Mouse (Mus musculus) myocyte (in vitro differentiated cells): Measurements from ENCODE around the gene Polr1d. TPM values are rescaled to one million over a fixed set of nuclear protein-coding genes. Genes with fewer than 3 reads are reported as not detected.

Experiments used
- H3K27me3 ChIP-seq: one replicate; pipeline ENCODE4 v1.6.1; 2011; ENCODE audit not compliant: control insufficient read depth, insufficient read depth, insufficient read length
- H3K36me3 ChIP-seq: one replicate; pipeline ENCODE4 v1.6.1; 2011; ENCODE audit not compliant: control insufficient read depth, insufficient read depth
- H3K4me2 ChIP-seq: one replicate; pipeline ENCODE4 v1.6.1; 2011; ENCODE audit warnings: low read depth, control low read depth
- H3K4me3 ChIP-seq: one replicate; pipeline ENCODE4 v1.5.1; 2011; ENCODE audit warnings: mild to moderate bottlenecking, control low read depth, moderate library complexity
- H3K79me2 ChIP-seq: one replicate; pipeline ENCODE4 v1.6.1; 2011; ENCODE audit not compliant: control insufficient read depth, insufficient read depth
- H3ac ChIP-seq: one replicate; pipeline ENCODE4 v1.6.1; 2011; ENCODE audit not compliant: control insufficient read depth, insufficient read length
- CEBPB ChIP-seq: IDR thresholded peaks from 2 replicates; pipeline ENCODE4 v1.6.1; 2011; ENCODE audit warnings: mild to moderate bottlenecking, moderate library complexity; ENCODE audit not compliant: poor library complexity, insufficient read depth, severe bottlenecking
- E2F4 ChIP-seq: IDR thresholded peaks from one replicate; pipeline ENCODE4 v1.6.1; 2011; ENCODE audit warnings: mild to moderate bottlenecking, control low read depth, moderate library complexity; ENCODE audit not compliant: insufficient read depth
- MAX ChIP-seq: IDR thresholded peaks from one replicate; pipeline ENCODE4 v1.6.1; 2011; ENCODE audit warnings: low read depth, mild to moderate bottlenecking, control low read depth
- MYOD1 ChIP-seq, 3 experiments: IDR thresholded peaks; one replicate each; pipeline ENCODE4 v1.6.1; 2011; ENCODE audit warnings: control low read depth in 2 of 3, low read depth in 2 of 3, mild to moderate bottlenecking in 2 of 3, moderate library complexity in 1 of 3; ENCODE audit not compliant: insufficient read length in 2 of 3, control insufficient read depth in 1 of 3
- MYOG ChIP-seq, 3 experiments: IDR thresholded peaks; one replicate each; pipeline ENCODE4 v1.6.1; 2011; ENCODE audit warnings: control low read depth in 2 of 3, low read depth in 2 of 3, mild to moderate bottlenecking in 2 of 3; ENCODE audit not compliant: insufficient read length in 2 of 3, control insufficient read depth in 1 of 3, insufficient read depth in 1 of 3
- POLR2A ChIP-seq: IDR thresholded peaks from one replicate; pipeline ENCODE4 v1.6.1; 2011; ENCODE audit warnings: low read depth, mild to moderate bottlenecking, control low read depth, moderate library complexity; ENCODE audit not compliant: insufficient read length
- POLR2AphosphoS2 ChIP-seq: IDR thresholded peaks from one replicate; pipeline ENCODE4 v1.6.1; 2011; ENCODE audit warnings: low read depth, control low read depth; ENCODE audit not compliant: insufficient read length
- REST ChIP-seq: IDR thresholded peaks from one replicate; pipeline ENCODE4 v1.6.1; 2011; ENCODE audit warnings: mild to moderate bottlenecking, control low read depth, moderate library complexity; ENCODE audit not compliant: insufficient read depth, insufficient read length
- SRF ChIP-seq: IDR thresholded peaks from one replicate; pipeline ENCODE4 v1.6.1; 2011; ENCODE audit warnings: low read depth; ENCODE audit not compliant: control insufficient read depth, insufficient read length
- TCF12 ChIP-seq: IDR thresholded peaks from one replicate; pipeline ENCODE4 v1.6.1; 2011; ENCODE audit warnings: mild to moderate bottlenecking, control low read depth; ENCODE audit not compliant: poor library complexity, insufficient read depth, severe bottlenecking
- TCF3 ChIP-seq: IDR thresholded peaks from one replicate; pipeline ENCODE4 v1.6.1; 2011; ENCODE audit warnings: low read depth, control low read depth; ENCODE audit not compliant: insufficient read length
- USF1 ChIP-seq: IDR thresholded peaks from one replicate; pipeline ENCODE4 v1.6.1; 2011; ENCODE audit warnings: low read depth, mild to moderate bottlenecking, control low read depth, moderate library complexity
- polyA plus RNA-seq: library from polyadenylated mRNA; unstranded; fragments of >200 nt; fragmentation: generic; extraction: Trizol; gene quantifications from one replicate; pipeline ENCODE4 v1.2.1, GENCODE M21; 2012; ENCODE audit warnings: missing spikeins

Gene Polr1d
- polyA plus RNA-seq, 1 experiment: 92.4 TPM

DNA sequence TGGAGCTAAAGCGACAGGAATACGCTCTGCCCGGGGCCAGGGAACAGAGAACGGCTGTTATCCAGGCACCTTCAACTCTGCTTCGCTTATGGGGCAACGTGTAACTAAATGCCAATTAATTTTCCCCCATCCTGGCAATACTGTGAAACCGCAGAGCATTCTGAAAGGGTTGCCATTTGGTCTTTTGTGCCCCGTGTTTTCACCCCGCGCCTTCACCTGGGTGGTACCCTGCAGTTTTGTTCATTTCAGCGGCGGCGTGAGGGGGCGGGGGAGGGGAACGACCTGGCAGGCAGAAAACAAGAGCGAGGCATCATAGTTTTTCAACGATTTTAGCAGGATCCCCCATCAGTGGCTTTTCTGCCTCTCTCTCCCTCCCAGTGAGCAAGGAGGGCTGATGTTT, 56.8 kb downstream of the Polr1d start:
- H3K36me3 ChIP-seq: no peaks in the 10 kb centered on the region
- no peak overlapping the region for H3K4me3 ChIP-seq
- TF ChIP-seq MYOG (IDR thresholded peaks at IDR 0.05; ENCODE audit: control insufficient read depth in 1 of 3, insufficient read depth in 1 of 3, insufficient read length in 2 of 3, low read depth in 2 of 3): no peak
- no peak for TF ChIP-seq E2F4
- no peak for TF ChIP-seq POLR2A
- TF ChIP-seq POLR2AphosphoS2: no peak
- TF ChIP-seq CEBPB: no peak
- TF ChIP-seq MAX: no peak
- TF ChIP-seq MYOD1 (IDR thresholded peaks at IDR 0.05; ENCODE audit: control insufficient read depth in 1 of 3, insufficient read length in 2 of 3, low read depth in 2 of 3): no peak
- no peak for TF ChIP-seq USF1
- no peak for TF ChIP-seq TCF12
- TF ChIP-seq TCF3: no peak
- no peak for TF ChIP-seq REST
- no peak for TF ChIP-seq SRF
- H3K4me2 ChIP-seq: no peak overlapping the region
- H3K79me2 ChIP-seq: no peaks in the 10 kb centered on the region
- no peaks in the 10 kb centered on the region for H3K27me3 ChIP-seq
- H3ac ChIP-seq: no peak overlapping the region

- TF ChIP-seq USF1 (no peak), MYOD1 (IDR thresholded peaks at IDR 0.05; ENCODE audit: control insufficient read depth in 1 of 3, insufficient read length in 2 of 3, low read depth in 2 of 3) (no peak), MYOG (IDR thresholded peaks at IDR 0.05; ENCODE audit: control insufficient read depth in 1 of 3, insufficient read depth in 1 of 3, insufficient read length in 2 of 3, low read depth in 2 of 3) (no peak), TCF3 (no peak), POLR2A (no peak), TCF12 (no peak), SRF (no peak), E2F4 (no peak), POLR2AphosphoS2 (no peak), MAX (no peak), REST (no peak), CEBPB (no peak)
Measured at GRCm38 (mm10) chr5:147134341-147135088, 57.7 kb downstream of the Polr1d start.

DNA sequence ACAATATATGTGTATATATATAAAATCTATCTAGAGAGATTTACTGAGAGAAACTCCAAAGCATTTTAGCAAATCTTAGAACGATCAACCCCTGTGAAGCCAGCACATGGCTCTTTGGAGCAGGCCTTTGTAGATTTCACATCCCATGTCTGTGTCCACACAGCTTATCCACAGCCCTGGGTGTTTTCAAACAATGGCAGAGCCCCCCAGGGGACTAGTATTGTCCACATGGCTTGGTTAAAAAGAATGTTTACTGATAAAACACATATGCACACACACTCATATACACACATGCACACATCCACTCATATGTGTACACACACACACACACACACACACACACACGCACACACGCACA, 58.2 kb downstream of the Polr1d start:
- Histone ChIP-seq H3K4me3 (no peak overlapping the region), H3K4me2 (no peak overlapping the region), H3K79me2 (no peaks in the 10 kb centered on the region), H3ac (no peak overlapping the region), H3K27me3 (no peaks in the 10 kb centered on the region), H3K36me3 (no peaks in the 10 kb centered on the region)
- TF ChIP-seq POLR2AphosphoS2 (no peak), TCF3 (no peak), REST (no peak), E2F4 (no peak), POLR2A (no peak), USF1 (no peak), MAX (no peak), MYOD1 (IDR thresholded peaks at IDR 0.05; ENCODE audit: control insufficient read depth in 1 of 3, insufficient read length in 2 of 3, low read depth in 2 of 3) (no peak), MYOG (IDR thresholded peaks at IDR 0.05; ENCODE audit: control insufficient read depth in 1 of 3, insufficient read depth in 1 of 3, insufficient read length in 2 of 3, low read depth in 2 of 3) (no peak), SRF (no peak), TCF12 (no peak), CEBPB (no peak)

More at GRCm38 (mm10) chr5:147134341-147135088, 57.7 kb downstream of the Polr1d start:
- Histone ChIP-seq H3K4me3 (no peak overlapping the region), H3K36me3 (no peaks in the 10 kb centered on the region), H3K79me2 (no peaks in the 10 kb centered on the region), H3ac (no peak overlapping the region), H3K27me3 (no peaks in the 10 kb centered on the region), H3K4me2 (no peak overlapping the region)

GRCm38 (mm10) chr5:147135994-147136393, 59.1 kb downstream of the Polr1d start:
- no peaks in the 10 kb centered on the region for H3K36me3 ChIP-seq
- no peak overlapping the region for H3K4me3 ChIP-seq
- no peak overlapping the region for H3ac ChIP-seq
- H3K27me3 ChIP-seq: no peaks in the 10 kb centered on the region
- no peak for TF ChIP-seq MYOG (IDR thresholded peaks at IDR 0.05; ENCODE audit: control insufficient read depth in 1 of 3, insufficient read depth in 1 of 3, insufficient read length in 2 of 3, low read depth in 2 of 3)
- no peaks in the 10 kb centered on the region for H3K79me2 ChIP-seq
- H3K4me2 ChIP-seq: no peak overlapping the region

- no peaks in the 10 kb centered on the region for H3K36me3 ChIP-seq
- no peak overlapping the region for H3K4me3 ChIP-seq
- no peaks in the 10 kb centered on the region for H3K79me2 ChIP-seq
- no peak overlapping the region for H3K4me2 ChIP-seq
- no peak overlapping the region for H3ac ChIP-seq
- TF ChIP-seq TCF12: no peak
- no peak for TF ChIP-seq TCF3
- TF ChIP-seq SRF: no peak
- no peak for TF ChIP-seq CEBPB
- no peak for TF ChIP-seq E2F4
- no peak for TF ChIP-seq MYOD1 (IDR thresholded peaks at IDR 0.05; ENCODE audit: control insufficient read depth in 1 of 3, insufficient read length in 2 of 3, low read depth in 2 of 3)
- TF ChIP-seq POLR2A: no peak
- no peak for TF ChIP-seq MYOG (IDR thresholded peaks at IDR 0.05; ENCODE audit: control insufficient read depth in 1 of 3, insufficient read depth in 1 of 3, insufficient read length in 2 of 3, low read depth in 2 of 3)
- TF ChIP-seq MAX: no peak
- TF ChIP-seq USF1: no peak
- H3K27me3 ChIP-seq: peaks cover 5% of the 10 kb centered on the region
Measured at GRCm38 (mm10) chr5:147147340-147147739, 70.5 kb downstream of the Polr1d start.
